9 mouse cellular contexts compared by ENCODE assay signal in genomic region chr17:72606251-72606650, GRCm38 (mm10). TPM values are rescaled to one million over a fixed set of nuclear protein-coding genes. Genes with fewer than 3 reads are reported as not detected.
DNase-seq lines count a peak whose midpoint lies in the region; ATAC-seq lines count a peak whose summit lies in the region.
"Had no signal": no experiment of that assay in that cellular context is flagged by ENCODE, and none has a peak within 500 bp of the region (broad histone marks: within the 10 kb centered on the region; RNA-seq: fewer than 3 reads in every experiment).

No protein-coding gene starts in this region.

- no peaks in the 10 kb centered on the region for H3K9me3 ChIP-seq in midbrain, embryonic 10.5 days (replicated peaks)
- no peaks in the 10 kb centered on the region for H3K9me3 ChIP-seq in midbrain, embryonic 16.5 days (replicated peaks; ENCODE audit: control insufficient read depth, low read length, poor library complexity, severe bottlenecking)
- H3K9me3 ChIP-seq in forebrain, embryonic 14.5 days (replicated peaks; ENCODE audit: control insufficient read depth, low read length), result no peaks in the 10 kb centered on the region
- no peaks in the 10 kb centered on the region for H3K9me3 ChIP-seq in limb, embryonic 10.5 days (replicated peaks)
- H3K9me3 ChIP-seq: stomach, embryonic 15.5 days had no signal

- peaks cover 26% of the 10 kb centered on the region for H3K4me1 ChIP-seq in midbrain, embryonic 10.5 days
- H3K4me1 ChIP-seq in midbrain, embryonic 16.5 days (ENCODE audit: control insufficient read depth, insufficient read depth, low read length), result peaks cover 8% of the 10 kb centered on the region
- H3K4me1 ChIP-seq in forebrain, embryonic 14.5 days (ENCODE audit: control insufficient read depth, insufficient read depth, low read length), result peaks cover 12% of the 10 kb centered on the region; the same call in 1 of the 2 replicates
- peaks cover 18% of the 10 kb centered on the region for H3K4me1 ChIP-seq in limb, embryonic 10.5 days

- ATAC-seq in midbrain, embryonic 16.5 days, result no peak
- no peak; the same call in 1 of the 2 replicates for ATAC-seq in forebrain, embryonic 14.5 days

- no peaks in the 10 kb centered on the region for H3K36me3 ChIP-seq in midbrain, embryonic 10.5 days
- no peaks in the 10 kb centered on the region for H3K36me3 ChIP-seq in midbrain, embryonic 16.5 days (ENCODE audit: control insufficient read depth, insufficient read depth, low read length)
- H3K36me3 ChIP-seq in forebrain, embryonic 14.5 days (ENCODE audit: control insufficient read depth, insufficient read depth, low read length), result no peaks in the 10 kb centered on the region
- no peaks in the 10 kb centered on the region for H3K36me3 ChIP-seq in limb, embryonic 10.5 days
- H3K36me3 ChIP-seq: stomach, embryonic 15.5 days had no signal

- 9% methylated on average over 4 of the region's 4 CpGs for WGBS in midbrain, embryonic 10.5 days
- 6% methylated on average over 4 of the region's 4 CpGs for WGBS in midbrain, embryonic 16.5 days
- WGBS in forebrain, embryonic 14.5 days, result 2% methylated on average over 4 of the region's 4 CpGs
- WGBS in limb, embryonic 10.5 days, result 14% methylated on average over 4 of the region's 4 CpGs

- no peak overlapping the region for H3K4me3 ChIP-seq in midbrain, embryonic 10.5 days
- no peak overlapping the region for H3K4me3 ChIP-seq in midbrain, embryonic 16.5 days (ENCODE audit: low read depth, low read length)
- H3K4me3 ChIP-seq in forebrain, embryonic 14.5 days (ENCODE audit: low read depth, low read length), result no peak overlapping the region
- no peak overlapping the region for H3K4me3 ChIP-seq in limb, embryonic 10.5 days
- H3K4me3 ChIP-seq: stomach, embryonic 15.5 days had no signal

- no peak overlapping the region for H3K9ac ChIP-seq in midbrain, embryonic 16.5 days (ENCODE audit: low read depth, low read length)
- no peak overlapping the region for H3K9ac ChIP-seq in forebrain, embryonic 14.5 days (ENCODE audit: low read length)
- H3K9ac ChIP-seq: stomach, embryonic 15.5 days had no signal

- H3K27me3 ChIP-seq in midbrain, embryonic 10.5 days (ENCODE audit: low read depth, poor library complexity, severe bottlenecking), result peaks cover 42% of the 10 kb centered on the region
- H3K27me3 ChIP-seq in midbrain, embryonic 16.5 days (ENCODE audit: control insufficient read depth, insufficient read depth, low read depth, low read length), result no peaks in the 10 kb centered on the region; the same call in 1 of the 2 replicates
- H3K27me3 ChIP-seq in forebrain, embryonic 14.5 days (replicated peaks; ENCODE audit: control insufficient read depth, insufficient read depth, low read length), result no peaks in the 10 kb centered on the region; the same call in 1 of the 2 replicates
- peaks cover 38% of the 10 kb centered on the region for H3K27me3 ChIP-seq in limb, embryonic 10.5 days (ENCODE audit: low read depth, poor library complexity, severe bottlenecking)

- H3K27ac ChIP-seq in midbrain, embryonic 10.5 days (replicated peaks), result no peak overlapping the region
- H3K27ac ChIP-seq in midbrain, embryonic 16.5 days (ENCODE audit: low read length), result no peak overlapping the region
- no peak overlapping the region for H3K27ac ChIP-seq in forebrain, embryonic 14.5 days (ENCODE audit: low read depth, low read length)
- no peak overlapping the region for H3K27ac ChIP-seq in limb, embryonic 10.5 days
- H3K27ac ChIP-seq: stomach, embryonic 15.5 days had no signal

- no peak overlapping the region for H3K4me2 ChIP-seq in midbrain, embryonic 16.5 days (ENCODE audit: low read length)
- H3K4me2 ChIP-seq in forebrain, embryonic 14.5 days (ENCODE audit: low read length), result no peak overlapping the region
- H3K4me2 ChIP-seq: stomach, embryonic 15.5 days had no signal

- peak; percentile 87 for DNase-seq in midbrain, embryonic 10.5 days (ENCODE audit: low spot score)
- peak; percentile 44 for DNase-seq in c-Kit-positive CD71-positive TER-119-positive erythroid progenitor cells, embryonic 14.5 days (ENCODE audit: low spot score)
- DNase-seq in forebrain, embryonic 14.5 days (ENCODE audit: low spot score), result peak; percentile 94
- DNase-seq in hindlimb bud, embryonic 11.5 days (ENCODE audit: extremely low spot score, low read depth, low spot score), result peak; percentile 58
- DNase-seq in limb, embryonic 10.5 days (ENCODE audit: low spot score), result peak; percentile 90
- DNase-seq in retina, embryonic 14.5 days (ENCODE audit: low spot score), result peak; percentile 96
- peak; percentile 54 to 65 for DNase-seq in thymus, postnatal 36 days

RNA-seq across cellular contexts. Expression of gene Alk, which starts 1.8 kb away (rescaled TPM):
- 0.21 and 0.57 TPM in 2 replicates for polyA plus RNA-seq in midbrain, embryonic 10.5 days (2016; fragmentation: Nextera tagmentation; extraction: Ambion mirVana)
- 7.6 and 7.8 TPM in 2 replicates for polyA plus RNA-seq in midbrain, embryonic 16.5 days (2015; fragmentation: Nextera tagmentation; extraction: Ambion mirVana)
- 0.55 and 1.3 TPM in 2 replicates for polyA plus RNA-seq in forebrain, embryonic 14.5 days (2014; fragmentation: Nextera tagmentation; extraction: Ambion mirVana)
- polyA plus RNA-seq in limb, embryonic 10.5 days (2016; fragmentation: Nextera tagmentation; extraction: Ambion mirVana), result 0.04 TPM in 1 of 2 replicates, not detected in the other

Comparison
In these comparisons a context has a peak if more than half of its experiments do, and no peak if none do; other contexts are left out.
1. DNase-seq: peak in every context shown above with its lines; median percentile 96 in retina, embryonic 14.5 days; 94 in forebrain, embryonic 14.5 days; 90 in limb, embryonic 10.5 days; 87 in midbrain, embryonic 10.5 days; 60 in thymus, postnatal 36 days; 58 in hindlimb bud, embryonic 11.5 days; 44 in c-Kit-positive CD71-positive TER-119-positive erythroid progenitor cells, embryonic 14.5 days.